Mouse (Mus musculus) midbrain, postnatal 0 days (tissue): ENCODE results near the gene Mr1. TPM values are rescaled to one million over a fixed set of nuclear protein-coding genes. Genes with fewer than 3 reads are reported as not detected.
A peak's percentile ranks its signal among the peaks of the same experiment; 100 is the strongest.

Experiments
- ATAC-seq: fragments of 200-750 bp; cut with Nextera tagmentation; 2 replicates; pipeline ENCODE4 v1.8.0; 2017; ENCODE audit warnings: moderate number of reproducible peaks, mild to moderate bottlenecking, moderate TSS enrichment, moderate library complexity; ENCODE audit not compliant: low FRiP score
- DNase-seq: peaks from one replicate; pipeline ENCODE4 v3.0.0-alpha.2; 2015; ENCODE audit warnings: low spot score
- H3K27ac ChIP-seq: fragments of 300-500 bp; sonication (generic); 2 replicates; pipeline ENCODE4 v1.5.1; 2014; ENCODE audit warnings: low read depth, mild to moderate bottlenecking, low read length, mixed read lengths
- H3K27me3 ChIP-seq: fragments of 300-500 bp; sonication (generic); 2 replicates; pipeline ENCODE4 v1.6.1; 2014; ENCODE audit warnings: low read length, control low read depth, mixed read lengths; ENCODE audit not compliant: insufficient read depth
- H3K36me3 ChIP-seq: fragments of 300-500 bp; sonication (generic); 2 replicates; pipeline ENCODE4 v1.6.1; 2014; ENCODE audit warnings: low read length, control low read depth, mixed read lengths; ENCODE audit not compliant: insufficient read depth
- H3K4me1 ChIP-seq: fragments of 300-500 bp; sonication (generic); 2 replicates; pipeline ENCODE4 v1.6.1; 2014; ENCODE audit warnings: mild to moderate bottlenecking, control low read depth, antibody characterized with exemption, low read length, mixed read lengths; ENCODE audit not compliant: insufficient read depth
- H3K4me2 ChIP-seq: fragments of 300-500 bp; sonication (generic); 2 replicates; pipeline ENCODE4 v1.6.1; 2014; ENCODE audit warnings: low read depth, mild to moderate bottlenecking, low read length, mixed read lengths; ENCODE audit not compliant: poor library complexity, severe bottlenecking
- H3K4me3 ChIP-seq: fragments of 300-500 bp; sonication (generic); 2 replicates; pipeline ENCODE4 v1.5.1; 2014; ENCODE audit warnings: low read depth, mild to moderate bottlenecking, low read length, moderate library complexity
- H3K9ac ChIP-seq: fragments of 300-500 bp; sonication (generic); replicated peaks from 2 replicates; pipeline ENCODE4 v1.6.1; 2014; ENCODE audit warnings: mild to moderate bottlenecking, low read length, moderate library complexity, mixed read lengths; ENCODE audit not compliant: poor library complexity, severe bottlenecking
- H3K9me3 ChIP-seq: fragments of 300-500 bp; sonication (generic); 2 replicates; pipeline ENCODE4 v1.6.1; 2016; ENCODE audit warnings: low read length, control low read depth
- CTCF ChIP-seq: IDR thresholded peaks from 2 replicates; pipeline ENCODE4 v1.5.1; 2016; ENCODE audit warnings: antibody characterized with exemption, mild to moderate bottlenecking
- WGBS: fragments of 180-500 bp; shearing (Covaris S2); extraction: QIAGEN DNeasy Blood & Tissue Kit; methylation state at CpG from one replicate; pipeline ENCODE4 v1.1.7; 2014; 5-methylcytosine and 5-hydroxymethylcytosine counted together
- polyA plus RNA-seq: library from polyadenylated mRNA; unstranded; fragments of >200 nt; fragmentation: Nextera tagmentation; extraction: Ambion mirVana; gene quantifications from 2 replicates; pipeline ENCODE4 v1.2.1, GENCODE M21; 2015
- total RNA-seq: library from RNA; depleted of rRNA; stranded (reverse); fragments of >200 nt; gene quantifications from 2 replicates; pipeline ENCODE4 v1.2.3, GENCODE M21; 2014; rRNA removed

Mr1 gene
- total RNA-seq (2.9 and 5.1 TPM in 2 replicates), polyA plus RNA-seq (1.8 and 2.6 TPM in 2 replicates)

GRCm38 (mm10) chr1:155146572-155146980 lies at the start of gene Mr1:
TSS of gene Mr1 (minus strand) at chr1:155146814.
- TF ChIP-seq CTCF: no peak
- ATAC-seq (peak; percentile 86), DNase-seq (peak; percentile 91)
- H3K4me2 ChIP-seq: peak within 1 kb of the TSS; percentile 5; the same call in 1 of the 2 replicates
- H3K36me3 ChIP-seq: no peaks in the 10 kb centered on the region
- H3K27me3 ChIP-seq: no peaks in the 10 kb centered on the region
- peak within 1 kb of the TSS; percentile 13; the same call in 1 of the 2 replicates for H3K4me3 ChIP-seq
- H3K9me3 ChIP-seq: no peaks in the 10 kb centered on the region
- no peak within 1 kb of the TSS for H3K27ac ChIP-seq
- 54% methylated on average over 8 of the region's 8 CpGs for WGBS
- H3K9ac ChIP-seq: no peak within 1 kb of the TSS
- H3K4me1 ChIP-seq: no peaks in the 10 kb centered on the region

GRCm38 (mm10) chr1:155192805-155193368 lies 46.3 kb upstream of the Mr1 start:
- H3K4me1 ChIP-seq: 0 out of 2 replicates have a peak, but pooled peaks cover 5% of the 10 kb centered on the region
- H3K4me3 ChIP-seq: no peak overlapping the region
- peaks cover 9% of the 10 kb centered on the region for H3K36me3 ChIP-seq
- no peak overlapping the region for H3K27ac ChIP-seq
- WGBS: 54% methylated on average over 15 of the region's 15 CpGs
- H3K27me3 ChIP-seq: no peaks in the 10 kb centered on the region
- peak; percentile 68 for DNase-seq
- no peaks in the 10 kb centered on the region for H3K9me3 ChIP-seq
- no peak for TF ChIP-seq CTCF
- ATAC-seq: no peak
- H3K4me2 ChIP-seq: no peak overlapping the region
- H3K9ac ChIP-seq: no peak overlapping the region

GRCm38 (mm10) chr1:155191671-155192070 lies 45.1 kb upstream of the Mr1 start:
- H3K9ac ChIP-seq: no peak overlapping the region
- H3K27ac ChIP-seq: no peak overlapping the region
- WGBS: 51% methylated on average over 2 of the region's 2 CpGs
- H3K27me3 ChIP-seq: no peaks in the 10 kb centered on the region
- peak; percentile 72 for DNase-seq
- H3K36me3 ChIP-seq: peaks cover 10% of the 10 kb centered on the region
- no peak overlapping the region for H3K4me2 ChIP-seq
- TF ChIP-seq CTCF: no peak
- H3K9me3 ChIP-seq: no peaks in the 10 kb centered on the region
- no peak for ATAC-seq
- no peak overlapping the region for H3K4me3 ChIP-seq
- H3K4me1 ChIP-seq: 0 out of 2 replicates have a peak, but pooled peaks cover 5% of the 10 kb centered on the region

GRCm38 (mm10) chr1:155191219-155191618 lies 44.6 kb upstream of the Mr1 start:
- 79% methylated on average over 8 of the region's 8 CpGs for WGBS
- ATAC-seq (no peak), DNase-seq (no peak)
- no peak overlapping the region for H3K4me3 ChIP-seq
- H3K9ac ChIP-seq: no peak overlapping the region
- H3K9me3 ChIP-seq: no peaks in the 10 kb centered on the region
- H3K4me1 ChIP-seq: 0 out of 2 replicates have a peak, but pooled peaks cover 5% of the 10 kb centered on the region
- no peak overlapping the region for H3K4me2 ChIP-seq
- H3K27me3 ChIP-seq: no peaks in the 10 kb centered on the region
- TF ChIP-seq CTCF: no peak
- H3K27ac ChIP-seq: no peak overlapping the region
- peaks cover 13% of the 10 kb centered on the region for H3K36me3 ChIP-seq

GRCm38 (mm10) chr1:155188656-155189055 lies 42.0 kb upstream of the Mr1 start:
- 94% methylated on average over 4 of the region's 4 CpGs for WGBS
- H3K4me3 ChIP-seq: no peak overlapping the region
- H3K4me2 ChIP-seq: no peak overlapping the region
- DNase-seq (no peak), ATAC-seq (no peak)
- no peak overlapping the region for H3K9ac ChIP-seq
- H3K27me3 ChIP-seq: no peaks in the 10 kb centered on the region
- H3K4me1 ChIP-seq: 0 out of 2 replicates have a peak, but pooled peaks cover 5% of the 10 kb centered on the region
- H3K36me3 ChIP-seq: peaks cover 13% of the 10 kb centered on the region; the same call in 1 of the 2 replicates
- no peak overlapping the region for H3K27ac ChIP-seq
- H3K9me3 ChIP-seq: no peaks in the 10 kb centered on the region
- no peak for TF ChIP-seq CTCF

GRCm38 (mm10) chr1:155184191-155184590 lies 37.6 kb upstream of the Mr1 start:
- Histone ChIP-seq H3K4me2 (no peak overlapping the region), H3K9me3 (no peaks in the 10 kb centered on the region), H3K27me3 (no peaks in the 10 kb centered on the region), H3K27ac (no peak overlapping the region), H3K4me1 (no peaks in the 10 kb centered on the region), H3K36me3 (peaks cover 7% of the 10 kb centered on the region; the same call in 1 of the 2 replicates), H3K4me3 (no peak overlapping the region), H3K9ac (no peak overlapping the region)
- no peak for ATAC-seq
- WGBS: 85% methylated on average over 3 of the region's 3 CpGs
- TF ChIP-seq CTCF: no peak
- DNase-seq: no peak
